Comparison of ENCODE assay signal across 1 mouse cellular context in the genomic region with DNA sequence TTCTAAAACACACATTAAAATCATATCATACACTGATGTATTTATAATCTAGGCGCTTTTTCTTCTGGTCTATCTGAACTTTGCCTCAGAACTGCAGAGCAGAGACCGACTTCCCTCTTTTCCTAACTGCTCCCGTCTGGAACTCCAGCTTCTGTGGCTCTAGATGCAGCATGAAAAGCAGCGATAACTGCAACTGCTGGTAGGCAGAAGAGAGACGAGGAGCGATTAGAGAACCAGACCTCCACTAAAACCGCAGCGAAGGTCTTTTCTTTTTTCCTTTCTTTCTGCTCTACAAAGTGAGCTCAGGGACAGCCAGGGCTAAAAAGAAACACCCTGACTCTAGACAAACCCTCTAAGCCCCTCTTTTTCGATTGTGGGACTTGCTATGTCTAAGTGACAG.
TF ChIP-seq lines count a peak whose summit lies in the region.

No protein-coding gene starts in this region.

TF ChIP-seq in MEL, 35 proteins besides CTCF, POLR2A, EP300 and RAD21:
- no peak for TF ChIP-seq ZMIZ1 (IDR thresholded peaks at IDR 0.05; ENCODE audit: low read depth, low read length)
- no peak for TF ChIP-seq ZNF384 (IDR thresholded peaks at IDR 0.05; ENCODE audit: low read depth, low read length)
- TF ChIP-seq USF1 (IDR thresholded peaks at IDR 0.05; ENCODE audit: low read depth, low read length), result no peak
- 0 out of 2 replicates have a peak, but pooled peaks have one; percentile 6 for TF ChIP-seq SMC3 (IDR thresholded peaks at IDR 0.05; ENCODE audit: low read depth, low read length)
- TF ChIP-seq CHD2 (IDR thresholded peaks at IDR 0.05; ENCODE audit: low read length), result no peak
- no peak for TF ChIP-seq KAT2A (conservative IDR thresholded peaks at IDR 0.05; ENCODE audit: low read depth, low read length)
- TF ChIP-seq ETS1 (IDR thresholded peaks at IDR 0.05; ENCODE audit: low read depth, low read length), result peak; percentile 77
- TF ChIP-seq GABPA (IDR thresholded peaks at IDR 0.05; ENCODE audit: low read depth, low read length), result no peak
- no peak for TF ChIP-seq ZC3H11A (IDR thresholded peaks at IDR 0.05; ENCODE audit: low read depth, low read length)
- no peak for TF ChIP-seq MYC (IDR thresholded peaks at IDR 0.05; ENCODE audit: low read depth, low read length)
- no peak for TF ChIP-seq POLR2AphosphoS5 (IDR thresholded peaks at IDR 0.05; ENCODE audit: borderline replicate concordance, low read depth, low read length)
- no peak for TF ChIP-seq MEF2A (IDR thresholded peaks at IDR 0.05; ENCODE audit: extremely low read depth, insufficient replicate concordance, low read depth, low read length, poor library complexity, severe bottlenecking)
- TF ChIP-seq JUND (IDR thresholded peaks at IDR 0.05; ENCODE audit: low read depth, low read length), result no peak
- no peak for TF ChIP-seq NELFE (IDR thresholded peaks at IDR 0.05; ENCODE audit: low read depth, low read length)
- TF ChIP-seq USF2 (IDR thresholded peaks at IDR 0.05; ENCODE audit: borderline replicate concordance in 1 of 2, insufficient read depth in 1 of 2, low read depth in 1 of 2, low read length in 2 of 2), result no peak
- peak; percentile 89 for TF ChIP-seq RCOR1 (IDR thresholded peaks at IDR 0.05; ENCODE audit: low read depth, low read length)
- TF ChIP-seq BHLHE40 (IDR thresholded peaks at IDR 0.05; ENCODE audit: borderline replicate concordance, low read depth, low read length), result 0 out of 2 replicates have a peak, but pooled peaks have one; percentile 22
- peak; percentile 91 for TF ChIP-seq TCF12 (IDR thresholded peaks at IDR 0.05; ENCODE audit: low read depth, low read length)
- peak; percentile 12; the same call in 1 of the 2 replicates for TF ChIP-seq MAFK (IDR thresholded peaks at IDR 0.05; ENCODE audit: borderline replicate concordance, low read depth, low read length)
- TF ChIP-seq UBTF (IDR thresholded peaks at IDR 0.05; ENCODE audit: borderline replicate concordance, insufficient read depth, low read depth, low read length), result no peak
- TF ChIP-seq TAL1 (IDR thresholded peaks at IDR 0.05; ENCODE audit: low read length), result peak; percentile 66
- TF ChIP-seq E2F4 (IDR thresholded peaks at IDR 0.05; ENCODE audit: borderline replicate concordance, low read depth, low read length), result no peak
- no peak for TF ChIP-seq ZKSCAN1 (IDR thresholded peaks at IDR 0.05; ENCODE audit: low read depth, low read length)
- TF ChIP-seq GATA1 (IDR thresholded peaks at IDR 0.05; ENCODE audit: low read depth, low read length), result peak; percentile 85
- TF ChIP-seq MXI1 (IDR thresholded peaks at IDR 0.05; ENCODE audit: low read depth, low read length), result no peak
- TF ChIP-seq POLR2AphosphoS2 (IDR thresholded peaks at IDR 0.05; ENCODE audit: low read length), result no peak
- TF ChIP-seq MAZ (IDR thresholded peaks at IDR 0.05; ENCODE audit: low read depth, low read length), result no peak
- no peak for TF ChIP-seq HCFC1 (IDR thresholded peaks at IDR 0.05; ENCODE audit: low read depth, low read length)
- TF ChIP-seq NRF1 (IDR thresholded peaks at IDR 0.05; ENCODE audit: insufficient read depth, low read depth, low read length, poor library complexity, severe bottlenecking), result no peak
- 0 out of 2 replicates have a peak, but pooled peaks have one; percentile 41 for TF ChIP-seq TBP (IDR thresholded peaks at IDR 0.05; ENCODE audit: low read depth, low read length)
- no peak for TF ChIP-seq CHD1 (IDR thresholded peaks at IDR 0.05; ENCODE audit: low read depth, low read length)
- TF ChIP-seq SIN3A (IDR thresholded peaks at IDR 0.05; ENCODE audit: low read length), result peak; percentile 66
- no peak for TF ChIP-seq ELF1 (IDR thresholded peaks at IDR 0.05; ENCODE audit: low read depth, low read length)
- TF ChIP-seq MAX (IDR thresholded peaks at IDR 0.05; ENCODE audit: low read length), result no peak
- TF ChIP-seq MYB (IDR thresholded peaks at IDR 0.05; ENCODE audit: low read depth, low read length), result peak; percentile 87
